Mouse (Mus musculus): ENCODE measurements around the gene E2f2. TPM values are rescaled to one million over a fixed set of nuclear protein-coding genes. Genes with fewer than 3 reads are reported as not detected.

E2f2 gene
- total RNA-seq, 2 experiments from 2014 or later = 0.36 to 1.3 TPM

- H3K4me3 ChIP-seq = no peak overlapping the region
- intact Hi-C loops (cut with DNase I) = no loop called here
- no peak for TF ChIP-seq CTCF (IDR thresholded peaks at IDR 0.05)
- no peak overlapping the region for H3K27ac ChIP-seq
- DNase-seq (ENCODE audit: extremely low spot score in 1 of 2, low spot score in 2 of 2) = no peak
Measured at GRCm38 (mm10) chr4:136215576-136215975, 43.4 kb downstream of the E2f2 start.

DNA sequence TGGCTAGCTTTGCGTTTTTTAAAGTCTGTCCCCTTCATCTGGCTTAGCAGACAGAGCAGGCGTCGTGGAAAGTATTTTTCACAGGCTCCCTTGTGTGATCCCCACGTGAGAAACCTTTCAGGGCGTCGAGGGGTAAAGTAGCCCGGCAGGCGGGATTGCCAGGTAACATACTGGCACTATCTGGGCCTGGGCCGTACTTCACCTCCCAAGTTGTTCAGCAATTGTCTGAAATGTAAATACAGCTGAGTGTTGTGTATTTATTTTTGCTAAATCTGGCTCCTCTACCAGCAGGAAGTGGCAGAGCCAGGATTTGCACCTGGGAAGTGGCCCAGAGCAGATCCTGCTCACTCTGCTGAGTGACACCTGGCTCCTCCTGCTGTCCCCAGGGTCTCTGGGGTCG is 44.9 kb downstream of the E2f2 start:
- no peak overlapping the region for H3K4me3 ChIP-seq
- intact Hi-C loops (cut with DNase I) = no loop called here
- no peak overlapping the region for H3K27ac ChIP-seq
- no peak for TF ChIP-seq CTCF (IDR thresholded peaks at IDR 0.05)
- DNase-seq (ENCODE audit: extremely low spot score in 1 of 2, low spot score in 2 of 2) = no peak

GRCm38 (mm10) chr4:136218595-136219214 is 46.5 kb downstream of the E2f2 start:
- TF ChIP-seq CTCF (IDR thresholded peaks at IDR 0.05) = no peak; the same call in 1 of the 2 replicates
- Histone ChIP-seq H3K27ac (peak overlapping the region; percentile 34; the same call in 1 of the 2 replicates), H3K4me3 (no peak overlapping the region)
- DNase-seq (ENCODE audit: extremely low spot score in 1 of 2, low spot score in 2 of 2) = no peak
- intact Hi-C loops (cut with DNase I) = no loop called here

DNA sequence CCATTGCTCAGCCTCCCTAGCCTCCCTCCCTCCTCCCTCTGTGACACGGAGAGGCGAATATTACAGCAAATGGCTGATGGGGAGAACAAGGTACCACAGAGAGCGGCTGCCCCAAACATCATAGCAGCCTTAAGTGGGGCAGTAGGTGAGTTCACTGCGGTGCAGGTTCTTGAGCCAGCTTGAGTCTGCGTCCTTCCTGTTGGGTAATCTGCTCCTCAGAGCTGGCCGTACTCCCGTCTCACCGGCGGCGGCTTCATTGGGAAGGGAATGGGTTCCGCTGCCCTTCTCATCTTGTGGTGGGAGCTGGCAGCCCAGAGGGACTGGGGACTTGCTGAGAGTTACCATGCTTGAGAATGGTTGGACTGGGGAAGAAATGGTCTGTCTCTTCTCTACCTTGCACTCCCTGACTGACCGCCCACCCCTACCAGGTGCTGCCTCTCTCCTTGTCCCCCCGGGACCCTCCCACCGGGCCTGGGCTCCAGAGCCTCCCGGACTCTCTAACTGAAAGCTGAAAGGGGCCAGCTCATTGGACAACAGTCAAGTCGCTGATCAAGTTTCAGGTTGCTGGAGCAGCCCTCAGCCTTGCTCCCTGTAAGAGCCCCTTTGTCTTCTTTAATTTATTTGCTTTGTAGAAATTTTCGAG is 48.1 kb downstream of the E2f2 start:
- no peak overlapping the region for H3K4me3 ChIP-seq
- no peak for DNase-seq (ENCODE audit: extremely low spot score in 1 of 2, low spot score in 2 of 2)
- TF ChIP-seq CTCF (IDR thresholded peaks at IDR 0.05) = no peak
- intact Hi-C loops (cut with DNase I) = no loop called here
- no peak overlapping the region for H3K27ac ChIP-seq

GRCm38 (mm10) chr4:136223549-136224239 is 51.5 kb downstream of the E2f2 start:
- no peak for DNase-seq (ENCODE audit: extremely low spot score in 1 of 2, low spot score in 2 of 2)
- Histone ChIP-seq H3K4me3 (no peak overlapping the region), H3K27ac (no peak overlapping the region)
- no peak; the same call in 1 of the 2 replicates for TF ChIP-seq CTCF (IDR thresholded peaks at IDR 0.05)
- intact Hi-C loops (cut with DNase I) = no loop called here

- Histone ChIP-seq H3K4me3 (no peak overlapping the region), H3K27ac (no peak overlapping the region)
- intact Hi-C loops (cut with DNase I) = no loop called here
- TF ChIP-seq CTCF (IDR thresholded peaks at IDR 0.05) = no peak
- no peak for DNase-seq (ENCODE audit: extremely low spot score in 1 of 2, low spot score in 2 of 2)
Measured at GRCm38 (mm10) chr4:136224240-136224559, 52.0 kb downstream of the E2f2 start.

GRCm38 (mm10) chr4:136224677-136225460 is 52.7 kb downstream of the E2f2 start:
- TF ChIP-seq CTCF (IDR thresholded peaks at IDR 0.05) = no peak
- H3K4me3 ChIP-seq = no peak overlapping the region
- intact Hi-C loops (cut with DNase I) = no loop called here
- H3K27ac ChIP-seq = 0 out of 2 replicates have a peak overlapping the region, but pooled peaks have one; percentile 32
- DNase-seq (ENCODE audit: extremely low spot score in 1 of 2, low spot score in 2 of 2) = no peak

DNA sequence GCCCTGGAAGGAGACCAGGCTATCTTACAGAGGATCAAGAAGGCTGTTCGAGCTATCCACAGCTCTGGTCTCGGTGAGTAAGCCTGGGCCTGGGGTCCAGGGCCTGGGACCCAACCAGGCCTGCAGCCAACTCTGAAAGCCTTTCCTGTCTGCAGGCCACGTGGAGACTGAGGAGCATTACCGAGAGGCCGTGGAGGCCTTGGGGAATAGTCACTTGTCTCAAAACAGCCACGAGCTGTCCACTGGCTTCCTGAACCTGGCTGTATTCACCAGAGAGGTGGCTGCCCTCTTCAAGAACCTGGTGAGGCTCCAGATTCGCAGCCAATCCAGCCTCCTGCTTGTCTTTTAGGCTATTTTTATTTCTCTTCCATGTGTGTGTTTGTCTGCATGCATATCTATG is 55.2 kb downstream of the E2f2 start:
- TF ChIP-seq CTCF (IDR thresholded peaks at IDR 0.05) = no peak

GRCm38 (mm10) chr4:136228640-136229039 is 56.4 kb downstream of the E2f2 start:
- Histone ChIP-seq H3K27ac (no peak overlapping the region), H3K4me3 (no peak overlapping the region)
- no peak for TF ChIP-seq CTCF (IDR thresholded peaks at IDR 0.05)
- intact Hi-C loops (cut with DNase I) = no loop called here
- DNase-seq (ENCODE audit: extremely low spot score in 1 of 2, low spot score in 2 of 2) = no peak

More for the DNA sequence above, 55.2 kb downstream of the E2f2 start:
- no peak overlapping the region for H3K4me3 ChIP-seq
- intact Hi-C loops (cut with DNase I) = no loop called here
- H3K27ac ChIP-seq = no peak overlapping the region
- DNase-seq (ENCODE audit: extremely low spot score in 1 of 2, low spot score in 2 of 2) = no peak

DNA sequence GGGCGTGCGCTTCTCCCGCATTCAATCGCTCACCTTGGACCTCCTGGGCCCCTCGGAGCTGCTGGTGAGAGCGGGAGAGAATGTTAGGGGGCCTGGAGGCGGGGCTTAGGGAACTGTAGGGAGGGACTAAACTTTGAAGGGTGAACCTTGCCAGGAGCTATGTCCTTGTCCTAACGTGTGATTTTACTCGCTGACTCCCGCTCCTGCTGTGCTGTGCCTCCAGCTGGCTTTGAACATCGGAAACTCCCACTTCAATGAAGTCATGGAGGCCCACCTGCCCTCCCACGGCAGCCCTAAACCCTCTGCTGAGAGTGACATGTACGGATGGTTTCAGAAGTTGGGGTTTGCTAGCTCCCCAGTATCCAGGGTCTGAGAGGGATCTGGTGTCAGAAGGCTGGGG is 66.5 kb downstream of the E2f2 start:
- H3K27ac ChIP-seq = no peak overlapping the region
- no peak for DNase-seq (ENCODE audit: extremely low spot score in 1 of 2, low spot score in 2 of 2)
- no peak overlapping the region for H3K4me3 ChIP-seq
- TF ChIP-seq CTCF (IDR thresholded peaks at IDR 0.05) = no peak
- intact Hi-C loops (cut with DNase I) = loop anchor here (2.0 kb wide), 1 partner anchor 36 kb away; no protein-coding TSS in a partner anchor

GRCm38 (mm10) chr4:136239111-136239510 is 66.9 kb downstream of the E2f2 start:
- intact Hi-C loops (cut with DNase I) = loop anchor here (2.0 kb wide), 1 partner anchor 36 kb away; no protein-coding TSS in a partner anchor
- no peak for DNase-seq (ENCODE audit: extremely low spot score in 1 of 2, low spot score in 2 of 2)
- no peak for TF ChIP-seq CTCF (IDR thresholded peaks at IDR 0.05)
- H3K27ac ChIP-seq = no peak overlapping the region
- H3K4me3 ChIP-seq = no peak overlapping the region

DNA sequence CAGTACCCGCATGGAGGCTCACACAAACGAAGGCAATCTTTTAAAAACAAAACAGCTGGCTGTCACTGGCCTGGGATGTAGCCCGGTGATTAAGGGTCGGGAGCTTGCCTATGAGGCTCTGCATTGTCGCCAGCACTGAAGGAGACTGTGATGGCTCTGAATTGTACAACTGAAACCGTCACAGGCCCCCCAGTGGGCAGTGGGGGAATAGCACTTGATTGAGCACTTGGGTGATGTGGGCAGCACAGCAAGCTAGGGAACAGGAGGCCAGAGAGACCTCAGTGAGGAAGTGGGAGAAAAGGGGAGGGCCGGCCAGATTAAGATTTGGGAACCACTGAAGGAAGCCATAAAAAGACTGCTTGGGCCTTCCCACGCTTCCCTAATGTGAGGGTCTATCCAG is 67.4 kb downstream of the E2f2 start:
- Histone ChIP-seq H3K27ac (no peak overlapping the region), H3K4me3 (no peak overlapping the region)
- peak; percentile 85 for TF ChIP-seq CTCF (IDR thresholded peaks at IDR 0.05)
- intact Hi-C loops (cut with DNase I) = loop anchor here (2.0 kb wide), 1 partner anchor 37 kb away; no protein-coding TSS in a partner anchor
- peak; percentile 75 to 81 for DNase-seq (ENCODE audit: extremely low spot score in 1 of 2, low spot score in 2 of 2)

All from left cerebral cortex, adult 2 months (tissue).